Comparison of ENCODE assay signal across 18 mouse cellular contexts in the genomic region with DNA sequence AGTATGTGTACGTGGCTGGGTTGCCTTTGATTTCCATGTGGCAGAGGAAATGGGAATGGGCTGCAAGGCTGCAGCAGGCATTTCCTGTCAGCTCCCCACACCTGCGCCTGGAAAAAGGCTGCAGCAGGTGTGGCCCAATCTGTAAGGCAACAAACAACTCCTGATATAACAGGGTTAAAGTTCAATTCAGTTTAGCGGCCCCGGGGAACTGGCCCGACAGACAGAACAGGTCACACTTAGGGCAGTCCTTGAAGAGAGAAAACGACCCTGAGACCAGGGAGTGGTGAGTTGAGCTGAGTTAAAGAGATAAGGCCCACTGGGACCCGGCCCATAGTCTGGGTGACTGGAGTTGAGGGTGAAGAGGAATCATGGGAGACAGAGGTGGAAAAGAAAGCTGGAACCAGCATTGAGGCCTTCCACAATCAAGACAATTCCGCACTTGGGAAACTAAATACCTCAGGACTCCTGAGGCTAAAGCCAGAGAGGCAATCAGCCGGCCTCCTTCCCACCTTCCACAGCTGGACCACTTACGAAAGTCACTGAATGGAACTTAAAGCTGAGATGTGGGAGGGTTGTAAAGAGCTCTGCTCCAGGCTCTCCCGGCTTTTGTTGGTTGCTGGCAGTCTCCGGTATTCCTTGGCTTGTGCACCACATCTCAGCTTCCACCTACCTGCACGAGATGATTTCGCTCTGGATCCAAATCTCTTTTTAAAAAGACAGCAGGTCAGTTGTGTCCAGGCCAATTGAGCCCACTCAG. TPM values are rescaled to one million over a fixed set of nuclear protein-coding genes. Genes with fewer than 3 reads are reported as not detected.
DNase-seq lines count a peak whose midpoint lies in the region; ATAC-seq lines count a peak whose summit lies in the region.
"Had no signal": no experiment of that assay in that cellular context is flagged by ENCODE, and none has a peak within 500 bp of the region (broad histone marks: within the 10 kb centered on the region; RNA-seq: fewer than 3 reads in every experiment).

No protein-coding gene starts in this region.

- peak; percentile 48 to 49 for DNase-seq in kidney, adult 8-10 months
- no peak for DNase-seq in kidney, postnatal 4 days
- peak; percentile 61 for DNase-seq in intestine, embryonic 14.5 days (ENCODE audit: low spot score)
- DNase-seq in layer of hippocampus, adult 9-11 months, result no peak
- DNase-seq in thymus, adult 18-20 months, result no peak
- DNase-seq: cerebellum, adult 8-10 months; heart, adult 18-20 months; layer of hippocampus, postnatal 36 days; right cerebral cortex, adult 18-20 months had no signal

- peak; percentile 76 for ATAC-seq in intestine, embryonic 14.5 days (replicated peaks; ENCODE audit: low FRiP score, low TSS enrichment, low read depth)
- peak; percentile 41; the same call in 1 of the 2 replicates for ATAC-seq in kidney, embryonic 15.5 days (replicated peaks; ENCODE audit: low FRiP score)
- peak; percentile 77 for ATAC-seq in stomach, embryonic 15.5 days (ENCODE audit: insufficient read depth, low FRiP score, low read depth)
- ATAC-seq: hindbrain, postnatal 0 days had no signal

- no peak overlapping the region for H3K9ac ChIP-seq in intestine, embryonic 14.5 days (ENCODE audit: low read length)
- H3K9ac ChIP-seq in kidney, embryonic 15.5 days, result no peak overlapping the region
- H3K9ac ChIP-seq in stomach, embryonic 15.5 days, result no peak overlapping the region
- H3K9ac ChIP-seq: heart, embryonic 15.5 days; limb, embryonic 15.5 days; lung, embryonic 15.5 days had no signal

- peak overlapping the region; percentile 54; the same call in 1 of the 2 replicates for H3K27ac ChIP-seq in intestine, embryonic 14.5 days (ENCODE audit: low read depth)
- H3K27ac ChIP-seq in kidney, embryonic 15.5 days, result 0 out of 2 replicates have a peak overlapping the region, but pooled peaks have one; percentile 7
- peak overlapping the region; percentile 51; the same call in 1 of the 2 replicates for H3K27ac ChIP-seq in stomach, embryonic 15.5 days
- H3K27ac ChIP-seq: heart, embryonic 15.5 days; hindbrain, postnatal 0 days; limb, embryonic 15.5 days; lung, embryonic 15.5 days; macrophage; midbrain, embryonic 10.5 days had no signal

- WGBS in intestine, embryonic 14.5 days, result 58% methylated on average over 14 of the region's 14 CpGs
- WGBS in kidney, embryonic 15.5 days, result 47% methylated on average over 14 of the region's 14 CpGs
- 52% methylated on average over 14 of the region's 14 CpGs for WGBS in stomach, embryonic 15.5 days

- no peaks in the 10 kb centered on the region for H3K9me3 ChIP-seq in intestine, embryonic 14.5 days (ENCODE audit: control insufficient read depth, low read length)
- H3K9me3 ChIP-seq in kidney, embryonic 15.5 days (replicated peaks), result no peaks in the 10 kb centered on the region
- H3K9me3 ChIP-seq in stomach, embryonic 15.5 days, result no peaks in the 10 kb centered on the region
- H3K9me3 ChIP-seq: heart, embryonic 15.5 days; limb, embryonic 15.5 days; lung, embryonic 15.5 days; midbrain, embryonic 10.5 days had no signal

- no peak overlapping the region for H3K4me3 ChIP-seq in intestine, embryonic 14.5 days (ENCODE audit: low read depth, low read length)
- H3K4me3 ChIP-seq in kidney, embryonic 15.5 days (replicated peaks), result no peak overlapping the region
- no peak overlapping the region for H3K4me3 ChIP-seq in stomach, embryonic 15.5 days (replicated peaks)
- H3K4me3 ChIP-seq: heart, embryonic 15.5 days; limb, embryonic 15.5 days; lung, embryonic 15.5 days; midbrain, embryonic 10.5 days had no signal

- H3K4me2 ChIP-seq in intestine, embryonic 14.5 days (ENCODE audit: low read length), result peak overlapping the region; percentile 11; the same call in 1 of the 2 replicates
- H3K4me2 ChIP-seq in kidney, embryonic 15.5 days, result no peak overlapping the region
- H3K4me2 ChIP-seq in stomach, embryonic 15.5 days, result no peak overlapping the region
- H3K4me2 ChIP-seq: heart, embryonic 15.5 days; limb, embryonic 15.5 days; lung, embryonic 15.5 days had no signal

- H3K27me3 ChIP-seq in intestine, embryonic 14.5 days (replicated peaks; ENCODE audit: control insufficient read depth, insufficient read depth, low read length), result no peaks in the 10 kb centered on the region
- H3K27me3 ChIP-seq in kidney, embryonic 15.5 days, result 0 out of 2 replicates have a peak, but pooled peaks cover 2% of the 10 kb centered on the region
- H3K27me3 ChIP-seq in stomach, embryonic 15.5 days (replicated peaks), result no peaks in the 10 kb centered on the region
- H3K27me3 ChIP-seq: heart, embryonic 15.5 days; limb, embryonic 15.5 days; lung, embryonic 15.5 days had no signal

- H3K36me3 ChIP-seq in intestine, embryonic 14.5 days (ENCODE audit: control insufficient read depth, insufficient read depth, low read length), result no peaks in the 10 kb centered on the region
- no peaks in the 10 kb centered on the region for H3K36me3 ChIP-seq in kidney, embryonic 15.5 days
- no peaks in the 10 kb centered on the region for H3K36me3 ChIP-seq in stomach, embryonic 15.5 days
- H3K36me3 ChIP-seq: heart, embryonic 15.5 days; limb, embryonic 15.5 days; lung, embryonic 15.5 days; midbrain, embryonic 10.5 days had no signal

- H3K4me1 ChIP-seq in intestine, embryonic 14.5 days (replicated peaks; ENCODE audit: control insufficient read depth, insufficient read depth, low read length), result no peaks in the 10 kb centered on the region
- H3K4me1 ChIP-seq in kidney, embryonic 15.5 days, result peaks cover 6% of the 10 kb centered on the region; the same call in 1 of the 2 replicates
- no peaks in the 10 kb centered on the region for H3K4me1 ChIP-seq in stomach, embryonic 15.5 days
- H3K4me1 ChIP-seq: heart, embryonic 15.5 days; limb, embryonic 15.5 days; midbrain, embryonic 10.5 days had no signal

RNA-seq across cellular contexts. Expression of a gene that starts 6.7 kb away (rescaled TPM):
- 10.8 and 11.8 TPM in 2 replicates for polyA plus RNA-seq in intestine, embryonic 14.5 days (2014; fragmentation: Nextera tagmentation; extraction: Ambion mirVana)
- polyA plus RNA-seq in kidney, embryonic 15.5 days (2015; fragmentation: Nextera tagmentation; extraction: Ambion mirVana), result 6.0 and 6.9 TPM in 2 replicates
- polyA plus RNA-seq in stomach, embryonic 15.5 days (2015; fragmentation: Nextera tagmentation; extraction: Ambion mirVana), result 6.4 and 6.5 TPM in 2 replicates
- polyA plus RNA-seq: C2C12, macrophage had no signal

RNA-seq across cellular contexts. Expression of a gene that starts 34.2 kb away (rescaled TPM):
- polyA plus RNA-seq in intestine, embryonic 14.5 days (2014; fragmentation: Nextera tagmentation; extraction: Ambion mirVana), result 38.6 and 40.8 TPM in 2 replicates
- 35.4 and 39.2 TPM in 2 replicates for polyA plus RNA-seq in kidney, embryonic 15.5 days (2015; fragmentation: Nextera tagmentation; extraction: Ambion mirVana)
- polyA plus RNA-seq in stomach, embryonic 15.5 days (2015; fragmentation: Nextera tagmentation; extraction: Ambion mirVana), result 31.9 and 33.5 TPM in 2 replicates

Comparison
In these comparisons a context has a peak if more than half of its experiments do, and no peak if none do; other contexts are left out.
1. DNase-seq: peak in kidney, adult 8-10 months (2 of 2) and intestine, embryonic 14.5 days (single experiment); none in kidney, postnatal 4 days (0 of 2), layer of hippocampus, adult 9-11 months (single experiment) and thymus, adult 18-20 months (0 of 2).
2. Peak in every context shown above with its lines, with median percentiles within 50 percentile points of each other: ATAC-seq and H3K27ac ChIP-seq.